Mouse (Mus musculus): ENCODE measurements around the gene Adcy7. TPM values are rescaled to one million over a fixed set of nuclear protein-coding genes. Genes with fewer than 3 reads are reported as not detected.

Gene Adcy7
- polyA plus RNA-seq, 1 experiment from 2014 or later: 8.3 TPM

DNA sequence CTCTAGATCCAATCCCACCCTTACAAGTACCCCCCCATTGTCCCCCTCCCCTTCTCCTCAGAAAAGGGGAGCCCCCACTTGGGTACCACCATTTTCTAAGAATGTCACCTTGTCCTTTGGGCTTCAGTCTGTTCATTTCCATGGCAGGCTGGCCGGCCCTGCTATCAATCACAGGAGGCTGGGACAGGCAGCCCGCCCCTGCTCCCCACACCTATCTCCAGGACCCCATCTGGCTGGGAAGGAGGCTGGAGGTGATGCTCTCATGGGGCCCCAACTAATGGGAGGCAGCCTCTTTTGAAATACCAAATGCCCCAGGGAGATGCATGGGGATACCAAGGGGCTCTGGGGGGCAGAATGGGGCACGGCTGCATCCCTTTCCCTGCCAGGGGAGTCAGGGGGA, 20.7 kb downstream of the Adcy7 start:
- Histone ChIP-seq H3K9me3 (ENCODE audit: control insufficient read depth, low read length) (no peaks in the 10 kb centered on the region), H3K4me2 (ENCODE audit: low read length) (no peak overlapping the region), H3K27ac (ENCODE audit: low read depth, low read length) (no peak overlapping the region), H3K27me3 (replicated peaks; ENCODE audit: control insufficient read depth, insufficient read depth, low read length) (no peaks in the 10 kb centered on the region), H3K36me3 (ENCODE audit: control insufficient read depth, insufficient read depth, low read length) (no peaks in the 10 kb centered on the region), H3K9ac (ENCODE audit: low read depth, low read length) (no peak overlapping the region), H3K4me3 (ENCODE audit: low read length) (no peak overlapping the region), H3K4me1 (ENCODE audit: control insufficient read depth, insufficient read depth, low read depth, low read length) (no peaks in the 10 kb centered on the region)
- WGBS: 79% methylated on average over 3 of the region's 3 CpGs
- no peak for ATAC-seq

DNA sequence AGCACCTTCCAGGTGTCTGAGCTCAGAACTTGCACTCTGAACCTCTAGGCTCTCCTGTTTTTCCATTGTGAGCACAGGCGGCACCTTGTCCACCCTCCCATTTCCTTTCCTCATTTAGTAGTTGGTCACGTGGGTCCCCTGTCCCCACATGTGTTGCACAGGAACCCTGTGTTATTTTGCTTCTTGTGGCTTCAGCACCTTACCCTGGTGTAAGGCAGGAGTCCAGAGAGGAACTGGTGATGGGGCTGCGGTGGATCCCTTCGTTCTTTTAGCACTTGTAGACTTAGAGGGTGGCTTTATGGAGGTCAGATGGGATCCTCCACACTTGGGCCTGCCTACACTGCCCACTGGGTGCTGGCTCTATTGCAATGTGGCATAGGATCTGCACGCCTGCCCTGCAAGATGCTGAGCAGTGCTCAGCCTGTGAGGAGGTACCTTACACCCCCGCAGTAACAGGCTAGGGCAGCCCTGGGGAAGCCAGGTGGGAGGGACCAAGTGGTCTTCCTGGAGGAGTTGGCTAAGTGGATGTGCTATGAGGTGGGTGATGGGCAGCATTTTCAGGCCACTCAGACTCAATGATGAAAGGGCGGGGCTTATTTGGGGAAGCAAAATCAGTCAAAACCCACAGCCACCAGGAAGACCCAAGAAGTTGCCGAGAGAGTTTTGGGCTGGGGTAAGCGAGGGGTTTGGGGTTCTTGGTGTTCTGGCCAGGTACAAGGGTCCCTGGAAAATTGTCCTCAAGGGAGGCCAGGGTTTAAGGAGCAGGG, 21.6 kb downstream of the Adcy7 start:
- no peak for ATAC-seq
- Histone ChIP-seq H3K4me2 (ENCODE audit: low read length) (no peak overlapping the region), H3K9me3 (ENCODE audit: control insufficient read depth, low read length) (no peaks in the 10 kb centered on the region), H3K9ac (ENCODE audit: low read depth, low read length) (no peak overlapping the region), H3K4me1 (ENCODE audit: control insufficient read depth, insufficient read depth, low read depth, low read length) (no peaks in the 10 kb centered on the region), H3K4me3 (ENCODE audit: low read length) (no peak overlapping the region), H3K27ac (ENCODE audit: low read depth, low read length) (no peak overlapping the region), H3K36me3 (ENCODE audit: control insufficient read depth, insufficient read depth, low read length) (no peaks in the 10 kb centered on the region), H3K27me3 (replicated peaks; ENCODE audit: control insufficient read depth, insufficient read depth, low read length) (no peaks in the 10 kb centered on the region)
- WGBS: 89% methylated on average over 9 of the region's 9 CpGs

DNA sequence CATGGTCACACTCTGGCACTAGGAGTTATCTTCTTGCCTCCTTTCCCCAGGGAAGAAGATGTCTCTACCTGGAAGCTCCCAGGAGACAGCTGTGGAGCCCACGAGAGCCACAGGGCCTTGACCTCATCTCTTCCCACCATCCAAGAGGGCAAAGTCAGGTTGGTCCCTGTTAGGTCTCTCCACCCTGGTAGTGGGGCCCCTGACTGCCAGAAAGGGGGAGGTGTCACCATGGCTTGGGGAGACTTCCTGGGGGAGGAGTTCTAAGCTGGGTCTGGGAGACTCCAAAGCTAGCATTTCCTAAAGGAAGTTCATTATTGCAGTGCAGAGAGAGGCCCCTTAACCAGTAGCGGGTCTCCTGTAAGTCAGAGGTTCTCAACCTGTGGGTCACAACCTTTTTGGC, 22.8 kb downstream of the Adcy7 start:
- no peaks in the 10 kb centered on the region for H3K27me3 ChIP-seq (replicated peaks; ENCODE audit: control insufficient read depth, insufficient read depth, low read length)
- H3K9me3 ChIP-seq (ENCODE audit: control insufficient read depth, low read length): no peaks in the 10 kb centered on the region
- no peak for ATAC-seq
- H3K4me2 ChIP-seq (ENCODE audit: low read length): no peak overlapping the region
- no peak overlapping the region for H3K4me3 ChIP-seq (ENCODE audit: low read length)
- no peak overlapping the region for H3K27ac ChIP-seq (ENCODE audit: low read depth, low read length)
- H3K36me3 ChIP-seq (ENCODE audit: control insufficient read depth, insufficient read depth, low read length): no peaks in the 10 kb centered on the region
- H3K9ac ChIP-seq (ENCODE audit: low read depth, low read length): no peak overlapping the region
- WGBS: 87% methylated on average over 2 of the region's 2 CpGs
- H3K4me1 ChIP-seq (ENCODE audit: control insufficient read depth, insufficient read depth, low read depth, low read length): no peaks in the 10 kb centered on the region

DNA sequence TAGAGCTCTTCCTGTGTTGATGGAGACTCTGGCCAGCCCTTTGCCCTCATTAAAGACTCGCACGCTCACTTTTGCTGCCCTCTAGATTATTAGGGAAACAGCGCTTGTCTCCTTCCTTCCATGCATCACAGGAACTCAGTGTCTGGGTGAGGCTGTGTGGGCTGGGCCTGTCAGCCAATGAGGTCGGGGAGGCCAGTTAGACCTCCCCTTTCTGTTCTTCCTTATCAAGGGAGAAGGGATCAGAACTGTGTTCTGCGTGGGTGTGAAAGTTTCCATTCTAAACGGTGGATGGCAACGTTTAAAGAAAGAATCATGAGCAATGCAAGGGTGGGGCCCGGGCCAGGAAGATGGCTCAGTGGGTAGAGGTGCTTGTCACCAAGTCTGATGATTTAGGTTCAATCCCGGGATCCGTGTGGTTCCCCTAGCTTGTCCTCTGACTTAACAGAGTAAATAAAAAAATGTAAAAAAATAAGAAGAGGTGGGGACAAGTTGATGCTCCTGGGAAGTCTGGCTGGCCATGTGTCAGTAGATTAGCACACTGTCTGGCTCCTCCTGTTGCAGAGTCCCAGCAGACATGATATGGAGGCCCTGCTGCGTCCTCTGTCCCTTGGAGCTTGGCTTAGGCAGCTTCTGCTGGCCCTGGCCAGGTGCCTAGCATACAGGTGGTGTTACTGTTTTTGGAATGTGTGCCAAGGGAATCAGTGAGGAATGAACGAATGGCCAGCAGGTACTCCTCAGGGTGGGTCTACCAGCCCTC, 26.0 kb downstream of the Adcy7 start:
- H3K4me2 ChIP-seq (ENCODE audit: low read length): no peak overlapping the region
- H3K36me3 ChIP-seq (ENCODE audit: control insufficient read depth, insufficient read depth, low read length): no peaks in the 10 kb centered on the region
- no peak overlapping the region for H3K9ac ChIP-seq (ENCODE audit: low read depth, low read length)
- H3K4me1 ChIP-seq (ENCODE audit: control insufficient read depth, insufficient read depth, low read depth, low read length): no peaks in the 10 kb centered on the region; the same call in 1 of the 2 replicates
- no peak overlapping the region for H3K4me3 ChIP-seq (ENCODE audit: low read length)
- ATAC-seq: no peak
- H3K27me3 ChIP-seq (replicated peaks; ENCODE audit: control insufficient read depth, insufficient read depth, low read length): no peaks in the 10 kb centered on the region
- no peak overlapping the region for H3K27ac ChIP-seq (ENCODE audit: low read depth, low read length)
- H3K9me3 ChIP-seq (ENCODE audit: control insufficient read depth, low read length): no peaks in the 10 kb centered on the region
- 66% methylated on average over 12 of the region's 12 CpGs for WGBS

DNA sequence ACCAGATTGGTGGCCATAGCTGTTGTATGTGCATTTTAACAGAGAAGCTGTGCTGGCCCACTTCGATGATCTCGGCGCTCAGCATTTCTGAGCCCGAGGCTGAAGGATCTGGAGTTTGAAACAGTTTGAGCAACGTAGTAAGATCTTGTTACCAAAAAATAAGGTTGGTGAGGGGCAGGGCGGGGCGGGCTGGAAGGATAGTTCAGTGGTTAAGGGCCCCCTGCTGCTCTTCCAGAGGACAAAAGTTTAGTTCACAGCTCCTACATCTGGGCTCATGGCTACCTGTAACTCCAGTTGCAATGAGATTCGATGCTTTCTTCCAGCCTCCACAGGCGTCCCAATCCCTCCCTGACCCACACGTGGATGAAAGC, 26.5 kb downstream of the Adcy7 start:
- no peak overlapping the region for H3K27ac ChIP-seq (ENCODE audit: low read depth, low read length)
- H3K4me2 ChIP-seq (ENCODE audit: low read length): no peak overlapping the region
- H3K9me3 ChIP-seq (ENCODE audit: control insufficient read depth, low read length): no peaks in the 10 kb centered on the region
- H3K27me3 ChIP-seq (replicated peaks; ENCODE audit: control insufficient read depth, insufficient read depth, low read length): no peaks in the 10 kb centered on the region
- H3K4me3 ChIP-seq (ENCODE audit: low read length): no peak overlapping the region
- no peak overlapping the region for H3K9ac ChIP-seq (ENCODE audit: low read depth, low read length)
- H3K4me1 ChIP-seq (ENCODE audit: control insufficient read depth, insufficient read depth, low read depth, low read length): no peaks in the 10 kb centered on the region; the same call in 1 of the 2 replicates
- no peak for ATAC-seq
- H3K36me3 ChIP-seq (ENCODE audit: control insufficient read depth, insufficient read depth, low read length): no peaks in the 10 kb centered on the region
- WGBS: 86% methylated on average over 10 of the region's 10 CpGs

DNA sequence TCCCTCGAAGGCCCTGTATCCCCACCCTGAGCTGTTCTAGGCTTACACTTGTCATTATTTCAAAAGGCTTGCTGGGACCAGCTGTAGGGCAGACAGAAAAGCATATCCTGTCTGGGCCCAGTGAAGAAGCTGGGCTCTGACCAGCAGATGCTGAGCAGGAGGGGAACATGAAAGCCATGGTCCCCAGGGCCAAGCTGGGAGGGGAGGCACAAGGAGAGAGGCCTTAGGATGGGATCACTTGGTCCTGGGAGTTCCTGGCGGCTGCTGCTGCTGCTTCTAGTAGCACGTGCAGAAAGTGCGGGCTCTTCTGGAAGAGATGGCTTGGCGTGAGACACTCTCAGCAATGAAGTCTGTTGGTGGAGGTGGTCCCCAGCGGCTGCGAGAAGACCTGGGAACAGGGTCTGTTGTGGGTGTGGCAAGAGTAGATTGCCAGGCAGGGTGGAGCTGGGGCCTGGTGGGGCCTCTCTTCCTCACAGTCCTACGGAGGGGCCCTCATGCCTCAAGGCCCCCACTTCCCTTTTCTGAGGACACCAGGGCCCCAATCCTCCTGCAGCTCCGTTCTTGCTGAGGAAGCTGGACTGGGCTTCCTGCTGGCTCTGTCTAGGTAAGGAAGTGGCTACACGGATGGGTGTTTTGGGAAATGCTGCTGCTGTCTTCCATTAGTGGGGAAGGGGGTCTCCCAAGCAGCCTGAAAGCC, 27.9 kb downstream of the Adcy7 start:
- H3K36me3 ChIP-seq (ENCODE audit: control insufficient read depth, insufficient read depth, low read length): no peaks in the 10 kb centered on the region
- H3K27me3 ChIP-seq (replicated peaks; ENCODE audit: control insufficient read depth, insufficient read depth, low read length): no peaks in the 10 kb centered on the region
- no peak for ATAC-seq
- H3K4me3 ChIP-seq (ENCODE audit: low read length): no peak overlapping the region
- H3K9ac ChIP-seq (ENCODE audit: low read depth, low read length): no peak overlapping the region
- H3K9me3 ChIP-seq (ENCODE audit: control insufficient read depth, low read length): no peaks in the 10 kb centered on the region
- 76% methylated on average over 10 of the region's 10 CpGs for WGBS
- H3K27ac ChIP-seq (ENCODE audit: low read depth, low read length): no peak overlapping the region
- H3K4me1 ChIP-seq (ENCODE audit: control insufficient read depth, insufficient read depth, low read depth, low read length): no peaks in the 10 kb centered on the region; the same call in 1 of the 2 replicates
- H3K4me2 ChIP-seq (ENCODE audit: low read length): no peak overlapping the region

DNA sequence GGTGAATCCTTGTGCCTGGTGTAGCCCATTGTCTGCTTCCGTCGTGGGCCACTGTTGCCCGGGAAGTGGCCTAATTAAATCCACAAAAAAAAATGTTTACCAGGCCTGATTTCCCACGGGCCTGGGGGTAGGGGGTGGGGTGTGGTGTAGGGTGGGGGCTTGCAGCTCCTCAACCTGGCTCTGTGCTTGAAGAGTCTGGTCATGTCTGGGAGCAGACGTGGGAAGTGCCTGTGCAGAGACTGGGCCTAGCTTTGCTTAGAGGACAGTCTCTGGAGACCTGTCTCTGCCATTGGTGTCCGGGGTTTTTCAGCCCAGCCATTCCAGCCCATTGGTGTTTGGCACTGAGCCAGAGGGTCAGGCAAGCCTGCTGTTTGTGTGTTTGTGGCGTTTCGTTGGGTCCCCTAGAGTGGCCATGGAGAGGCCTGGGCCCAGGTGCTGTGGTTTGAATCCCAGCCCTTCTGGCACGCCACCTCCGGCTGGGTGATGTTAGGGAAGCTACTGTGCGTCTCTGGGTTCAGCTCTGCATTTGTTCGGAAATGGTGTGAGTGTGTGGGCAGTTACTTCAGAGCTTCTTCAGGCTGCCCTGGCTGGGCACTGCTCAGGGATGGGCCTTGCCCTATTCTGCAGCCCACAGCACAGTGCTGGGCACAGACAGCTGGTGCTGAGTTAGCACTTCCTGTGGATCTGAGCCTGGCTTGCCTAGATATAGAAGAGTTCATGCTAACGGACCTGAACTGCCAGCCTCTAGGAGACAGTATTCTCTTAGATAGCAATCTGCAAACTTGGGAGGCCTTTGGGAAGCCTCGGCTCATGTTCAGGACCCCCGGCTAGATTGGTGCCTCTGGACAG, 29.6 kb downstream of the Adcy7 start:
- H3K9ac ChIP-seq (ENCODE audit: low read depth, low read length): no peak overlapping the region
- no peak overlapping the region for H3K27ac ChIP-seq (ENCODE audit: low read depth, low read length)
- no peaks in the 10 kb centered on the region for H3K36me3 ChIP-seq (ENCODE audit: control insufficient read depth, insufficient read depth, low read length)
- H3K27me3 ChIP-seq (replicated peaks; ENCODE audit: control insufficient read depth, insufficient read depth, low read length): no peaks in the 10 kb centered on the region
- H3K4me1 ChIP-seq (ENCODE audit: control insufficient read depth, insufficient read depth, low read depth, low read length): no peaks in the 10 kb centered on the region; the same call in 1 of the 2 replicates
- no peaks in the 10 kb centered on the region for H3K9me3 ChIP-seq (ENCODE audit: control insufficient read depth, low read length)
- H3K4me3 ChIP-seq (ENCODE audit: low read length): no peak overlapping the region
- ATAC-seq: 0 out of 2 replicates have a peak, but pooled peaks have one; percentile 34
- 51% methylated on average over 15 of the region's 15 CpGs for WGBS
- no peak overlapping the region for H3K4me2 ChIP-seq (ENCODE audit: low read length)

DNA sequence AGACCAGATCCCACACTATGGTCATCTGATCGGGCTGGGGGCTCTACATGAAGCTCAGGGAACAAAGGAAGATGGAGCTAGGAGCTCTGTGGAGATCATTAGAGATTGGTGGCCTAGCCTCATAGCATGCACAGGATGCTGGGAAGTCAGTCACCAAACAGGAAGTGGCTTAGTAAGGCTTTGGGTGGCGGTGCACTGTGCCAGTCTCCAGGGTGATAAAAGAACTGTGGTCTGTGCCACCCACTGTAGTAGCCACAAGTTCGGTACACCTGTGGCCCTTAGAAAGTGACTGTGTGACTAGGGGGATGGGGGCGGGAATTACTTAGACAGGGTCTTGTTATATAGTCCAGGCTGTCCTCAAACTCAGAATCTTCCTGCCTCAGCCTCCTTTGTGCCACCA, 33.6 kb downstream of the Adcy7 start:
- no peak overlapping the region for H3K9ac ChIP-seq (ENCODE audit: low read depth, low read length)
- H3K27ac ChIP-seq (ENCODE audit: low read depth, low read length): no peak overlapping the region
- ATAC-seq: no peak
- WGBS: 86% methylated on average over 4 of the region's 4 CpGs
- H3K27me3 ChIP-seq (replicated peaks; ENCODE audit: control insufficient read depth, insufficient read depth, low read length): no peaks in the 10 kb centered on the region
- no peak overlapping the region for H3K4me2 ChIP-seq (ENCODE audit: low read length)
- H3K4me1 ChIP-seq (ENCODE audit: control insufficient read depth, insufficient read depth, low read depth, low read length): no peaks in the 10 kb centered on the region; the same call in 1 of the 2 replicates
- H3K4me3 ChIP-seq (ENCODE audit: low read length): no peak overlapping the region
- H3K9me3 ChIP-seq (ENCODE audit: control insufficient read depth, low read length): no peaks in the 10 kb centered on the region
- no peaks in the 10 kb centered on the region for H3K36me3 ChIP-seq (ENCODE audit: control insufficient read depth, insufficient read depth, low read length)
